Mouse (Mus musculus) layer of hippocampus, adult 2 months (tissue): ENCODE results near the gene Slit3. TPM values are rescaled to one million over a fixed set of nuclear protein-coding genes. Genes with fewer than 3 reads are reported as not detected.

ENCODE experiments used
- DNase-seq, 2 experiments: peaks; one replicate each; pipeline ENCODE4 v3.0.0; 2022; ENCODE audit warnings: low spot score in 2 of 2
- H3K27ac ChIP-seq: fragments of 200-600 bp; 2 replicates; pipeline ENCODE4 v1.8.1; 2022
- H3K4me3 ChIP-seq: fragments of 200-600 bp; 2 replicates; pipeline ENCODE4 v1.8.1; 2022; ENCODE audit warnings: mild to moderate bottlenecking
- CTCF ChIP-seq: fragments of 200-600 bp; conservative IDR thresholded peaks from 2 replicates; pipeline ENCODE4 v1.8.1; 2022; ENCODE audit warnings: antibody characterized with exemption, mild to moderate bottlenecking, moderate library complexity
- total RNA-seq, 2 experiments: library from RNA; stranded (reverse); gene quantifications; 2 replicates each; pipeline ENCODE4 v1.2.3; 2021

Slit3 gene
- total RNA-seq, 2 experiments from 2014 or later: 98.9 to 106 TPM

DNA sequence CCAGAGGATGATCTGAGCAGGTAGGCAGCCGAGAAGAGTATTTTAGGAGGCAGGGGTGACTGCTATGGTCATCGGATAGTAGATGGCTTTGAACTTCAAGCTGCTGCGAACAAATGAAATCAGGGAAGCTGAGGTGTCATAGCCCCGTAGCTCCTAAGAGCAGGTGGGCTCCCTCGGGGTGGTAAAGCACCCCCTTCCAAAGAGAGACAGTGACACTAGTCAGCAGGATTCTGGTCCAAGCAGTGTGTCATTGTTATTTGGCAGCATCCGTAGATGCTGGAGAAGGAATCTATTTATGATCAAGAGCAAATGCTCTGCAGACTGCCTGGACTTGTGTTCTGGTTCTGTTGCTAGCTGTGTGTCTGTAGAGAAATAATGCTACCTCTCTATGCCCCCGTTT lies 154.3 kb downstream of the Slit3 start:
- TF ChIP-seq CTCF: no peak
- DNase-seq: peak in 1 of 2 experiments; percentile 58
- H3K27ac ChIP-seq: peak overlapping the region; percentile 92
- H3K4me3 ChIP-seq: no peak overlapping the region

DNA sequence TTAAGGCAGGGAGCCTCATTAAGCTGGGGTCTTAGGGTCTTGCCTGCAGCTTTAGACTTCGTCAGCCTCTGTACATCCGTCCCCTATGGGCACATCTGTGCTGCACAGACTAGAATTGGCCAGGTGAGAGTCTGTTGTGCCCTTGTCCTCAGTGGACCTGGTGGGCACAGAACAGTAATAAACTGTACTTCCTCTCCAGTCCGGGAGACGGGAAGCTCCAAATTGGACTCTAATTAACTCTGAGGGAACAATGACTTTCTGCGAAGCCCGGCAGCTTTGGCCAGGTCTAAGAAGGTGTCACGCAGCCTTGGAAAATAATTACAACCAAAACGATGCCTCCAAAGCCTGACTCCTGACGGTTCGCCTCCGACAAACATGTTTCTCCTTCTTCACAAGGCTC lies 155.0 kb downstream of the Slit3 start:
- DNase-seq: no peak
- H3K27ac ChIP-seq: peak overlapping the region; percentile 92
- H3K4me3 ChIP-seq: no peak overlapping the region
- TF ChIP-seq CTCF: no peak

DNA sequence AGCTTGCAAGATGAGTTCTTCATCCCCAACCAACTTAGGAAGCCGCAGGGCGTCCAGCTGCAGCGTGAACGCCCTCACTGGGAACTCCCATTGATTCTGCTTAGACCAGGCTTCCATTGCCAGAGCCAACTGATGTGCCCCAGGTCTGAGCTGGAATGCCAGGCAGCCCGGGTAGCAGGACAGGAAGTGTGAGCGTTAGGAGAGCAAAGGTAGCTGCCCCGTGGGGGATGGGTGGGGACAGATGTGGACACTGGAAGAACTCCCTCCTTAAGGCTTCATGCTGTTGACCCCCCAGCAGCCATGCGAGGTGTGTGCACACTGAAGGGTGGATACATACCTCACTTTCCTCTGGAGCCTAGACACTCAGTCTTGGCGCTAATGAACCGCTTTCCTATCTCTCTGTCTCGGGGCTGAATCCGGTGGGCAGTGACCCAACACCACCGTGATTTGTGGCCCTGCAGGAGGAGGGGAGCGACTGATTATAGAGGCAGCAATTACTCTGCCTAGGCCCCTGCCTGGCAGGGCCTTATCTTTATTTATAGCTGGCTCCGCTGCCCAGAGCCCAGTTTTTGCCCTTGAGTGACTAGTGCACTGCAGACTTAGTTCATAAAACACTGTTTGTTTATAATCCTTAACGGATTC lies 157.2 kb downstream of the Slit3 start:
- TF ChIP-seq CTCF: no peak
- no peak for DNase-seq
- Histone ChIP-seq H3K27ac (peak overlapping the region; percentile 64), H3K4me3 (no peak overlapping the region)

DNA sequence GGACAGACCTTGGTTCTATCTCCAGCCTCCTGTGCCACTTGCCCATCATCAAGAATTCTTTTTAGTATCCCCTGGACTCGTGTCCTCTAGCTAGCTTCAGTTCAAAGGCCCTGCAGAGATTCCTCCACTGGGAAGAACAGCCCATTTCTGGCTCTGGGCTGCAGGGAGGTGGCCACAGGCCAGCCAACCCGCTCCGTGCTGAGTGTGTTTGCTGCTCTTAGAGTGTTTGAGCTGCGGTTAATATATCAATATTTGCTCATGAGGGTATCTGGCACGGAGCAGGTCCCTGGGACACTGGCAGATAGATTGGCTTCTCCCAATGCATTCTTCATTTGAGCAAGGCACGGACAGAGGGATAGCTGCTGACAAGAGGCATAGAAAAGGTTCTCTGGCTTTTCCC lies 159.8 kb downstream of the Slit3 start:
- TF ChIP-seq CTCF: no peak
- H3K4me3 ChIP-seq: no peak overlapping the region
- peak overlapping the region; percentile 87 for H3K27ac ChIP-seq
- no peak for DNase-seq

DNA sequence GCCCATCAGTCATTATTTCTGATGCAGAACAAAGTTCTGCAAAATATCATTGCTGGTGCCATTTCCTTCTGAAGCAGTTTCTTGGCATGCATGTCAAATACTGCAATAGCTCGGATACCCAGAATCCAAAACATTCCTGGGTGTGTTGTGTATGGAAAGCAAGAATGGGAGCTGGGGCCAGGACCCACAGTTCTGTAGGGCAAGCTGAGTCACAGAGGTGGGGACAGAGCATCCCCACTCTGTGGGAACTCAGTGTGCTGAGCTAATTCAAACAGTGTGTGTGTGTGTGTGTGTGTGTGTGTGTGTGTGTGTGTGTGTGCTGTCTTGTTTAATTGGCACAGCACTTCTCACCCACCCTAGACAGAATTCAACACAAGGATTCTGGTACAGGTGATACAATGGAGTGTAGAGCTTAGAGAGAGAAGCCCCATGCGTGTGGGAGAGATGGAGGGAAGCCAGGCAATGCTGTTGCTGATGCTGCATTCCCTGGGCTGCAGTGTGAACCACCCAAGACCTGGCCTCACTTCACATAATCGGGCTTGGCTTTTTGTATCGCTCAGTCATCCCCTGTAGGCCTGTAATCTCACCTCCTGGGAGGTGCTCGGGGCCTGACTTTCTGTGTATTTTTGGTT lies 161.1 kb downstream of the Slit3 start:
- no peak for DNase-seq
- Histone ChIP-seq H3K4me3 (no peak overlapping the region), H3K27ac (peak overlapping the region; percentile 87)
- no peak for TF ChIP-seq CTCF

DNA sequence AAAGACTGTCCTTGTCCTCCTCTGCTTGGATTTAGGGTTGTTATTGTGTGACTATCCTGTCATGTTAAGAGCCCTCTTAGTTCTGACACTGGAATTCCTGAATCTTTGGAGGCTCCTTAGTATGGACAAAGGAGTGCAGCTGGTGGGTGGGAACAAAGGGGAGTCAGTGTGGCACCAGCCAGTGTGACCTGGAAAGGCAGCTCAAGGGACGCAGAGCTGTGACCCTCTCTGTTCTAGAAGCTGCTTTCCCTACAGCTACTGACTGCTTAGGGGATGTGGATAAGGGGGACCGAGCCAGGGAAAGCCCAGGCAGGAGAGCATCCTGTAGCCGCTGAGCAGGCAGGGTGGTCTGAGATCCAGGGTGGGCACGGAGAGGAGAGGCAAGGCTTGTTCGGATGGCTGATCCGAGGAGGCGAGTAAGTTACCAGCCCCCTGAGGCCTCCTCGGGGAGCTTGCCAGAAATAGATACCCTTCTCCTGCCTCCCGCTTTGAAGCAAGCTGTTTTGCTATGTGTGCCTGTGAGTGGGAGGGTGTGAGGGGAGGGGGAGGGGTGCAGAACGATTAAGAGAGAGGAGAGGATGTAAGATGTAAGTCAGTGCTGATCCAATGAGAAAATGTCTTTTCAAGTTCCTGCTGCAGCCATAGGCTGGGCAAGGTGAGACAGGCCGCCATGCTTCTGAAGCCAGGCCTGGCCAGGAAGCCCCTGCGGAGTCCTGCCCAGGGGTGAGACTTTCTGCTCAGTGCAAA lies 162.0 kb downstream of the Slit3 start:
- Histone ChIP-seq H3K4me3 (no peak overlapping the region), H3K27ac (peak overlapping the region; percentile 87)
- TF ChIP-seq CTCF: no peak
- DNase-seq: peak; percentile 48 to 62

DNA sequence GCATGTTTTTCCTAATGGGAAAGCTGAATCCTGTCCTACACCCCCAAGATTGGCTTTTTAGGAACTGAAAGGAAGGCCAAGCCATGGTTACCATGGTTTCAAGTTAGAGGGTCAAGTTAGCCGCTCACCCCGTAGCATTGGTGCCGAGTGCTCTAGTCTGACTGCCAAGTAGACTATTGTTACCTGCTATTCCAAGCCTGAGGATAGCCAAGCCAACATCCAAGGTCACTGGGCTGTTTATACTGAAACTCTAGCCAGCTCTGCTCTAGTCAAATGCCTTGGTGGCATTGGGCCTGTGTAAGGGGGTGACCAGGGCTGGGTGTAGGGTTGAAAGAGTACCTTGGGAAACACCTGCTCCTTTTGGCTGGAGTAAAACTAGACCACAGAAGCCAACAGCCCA lies 162.7 kb downstream of the Slit3 start:
- no peak for TF ChIP-seq CTCF
- no peak for DNase-seq
- no peak overlapping the region for H3K4me3 ChIP-seq
- peak overlapping the region; percentile 87 for H3K27ac ChIP-seq

DNA sequence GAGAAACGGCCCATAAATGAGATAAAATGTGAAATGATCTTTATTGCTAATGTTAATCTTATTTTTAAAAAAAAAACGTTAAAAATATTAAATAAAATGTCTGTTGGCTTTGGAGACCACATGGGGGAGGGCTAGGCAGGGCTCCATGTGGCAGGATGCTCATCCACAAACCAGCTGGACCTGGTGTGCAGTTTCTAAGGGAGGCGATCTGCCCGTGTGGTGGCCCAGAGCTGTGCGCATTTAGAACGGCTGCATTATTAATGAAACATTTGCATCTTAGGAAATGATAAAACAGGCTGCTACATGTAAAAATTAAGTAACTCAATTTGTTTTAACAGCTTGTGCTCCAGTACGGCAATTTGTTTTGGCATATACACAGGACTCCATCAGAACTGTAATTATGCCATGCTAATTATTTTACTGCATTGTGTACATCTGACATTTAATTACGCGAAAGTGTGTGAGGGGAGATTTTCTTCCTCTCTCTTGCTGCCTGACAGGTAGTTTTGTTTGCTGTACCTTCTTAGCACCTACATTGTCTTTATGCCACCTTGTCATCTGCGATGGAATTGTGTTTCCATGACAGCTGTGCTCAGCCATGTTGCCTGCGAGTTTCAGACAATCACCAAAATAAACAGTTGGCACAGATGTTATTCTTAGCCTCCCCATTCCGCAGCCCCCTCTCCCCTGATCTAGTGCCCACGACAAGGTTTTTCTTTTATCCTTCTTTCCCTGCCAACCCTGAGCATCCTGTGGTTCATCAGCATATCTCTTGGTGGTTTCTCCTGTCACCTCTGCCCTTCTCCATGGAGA lies 165.8 kb downstream of the Slit3 start:
- Histone ChIP-seq H3K27ac (peak overlapping the region; percentile 84), H3K4me3 (no peak overlapping the region)
- no peak for DNase-seq
- peak; percentile 17 for TF ChIP-seq CTCF

DNA sequence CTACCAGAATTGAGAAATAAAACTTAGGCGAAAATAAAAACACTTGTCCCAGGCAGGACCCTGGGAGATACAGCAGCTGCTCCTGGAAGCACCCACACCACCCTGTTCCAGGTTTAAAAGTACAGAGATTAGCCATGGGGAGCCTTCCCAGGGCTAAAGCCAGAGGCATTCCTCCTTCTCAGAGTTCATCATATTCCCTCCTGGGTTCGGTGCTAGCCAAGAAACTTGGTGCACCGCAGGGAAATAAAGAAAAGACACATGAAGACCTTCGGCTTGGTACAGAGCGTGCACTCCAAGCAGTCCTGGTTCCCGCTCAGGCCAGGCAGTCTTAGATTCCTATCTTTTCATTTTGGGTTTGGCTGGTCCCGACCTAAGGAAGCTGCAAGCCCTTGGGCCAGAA lies 167.0 kb downstream of the Slit3 start:
- Histone ChIP-seq H3K27ac (peak overlapping the region; percentile 79), H3K4me3 (no peak overlapping the region)
- no peak for DNase-seq
- no peak for TF ChIP-seq CTCF

DNA sequence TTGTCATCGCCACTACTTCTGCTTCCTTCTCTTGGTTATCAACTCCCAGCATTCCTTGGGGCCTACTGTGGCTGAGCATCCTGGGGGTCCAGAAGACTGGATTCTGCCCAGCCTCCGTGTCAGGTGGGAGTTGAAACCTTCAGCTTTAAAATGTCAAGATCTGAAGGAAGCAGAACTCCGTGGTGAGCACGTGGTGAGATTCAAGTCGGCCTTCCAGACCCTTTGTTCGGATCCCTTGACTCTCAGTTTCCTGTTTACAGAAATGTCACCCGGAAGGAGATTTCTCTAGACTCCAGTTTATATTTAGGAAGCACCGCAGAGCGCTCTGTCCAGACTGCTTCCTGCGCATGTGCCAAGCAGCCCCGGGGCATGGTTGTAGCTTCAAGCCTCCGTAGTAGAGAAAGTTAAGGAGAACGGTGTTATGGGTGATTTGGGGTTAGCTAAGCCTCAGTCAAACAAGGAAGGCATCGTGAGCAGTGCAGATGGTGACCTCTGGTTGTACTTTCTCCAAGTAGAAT lies 167.8 kb downstream of the Slit3 start:
- Histone ChIP-seq H3K27ac (peak overlapping the region; percentile 79), H3K4me3 (no peak overlapping the region)
- DNase-seq: no peak
- TF ChIP-seq CTCF: no peak

DNA sequence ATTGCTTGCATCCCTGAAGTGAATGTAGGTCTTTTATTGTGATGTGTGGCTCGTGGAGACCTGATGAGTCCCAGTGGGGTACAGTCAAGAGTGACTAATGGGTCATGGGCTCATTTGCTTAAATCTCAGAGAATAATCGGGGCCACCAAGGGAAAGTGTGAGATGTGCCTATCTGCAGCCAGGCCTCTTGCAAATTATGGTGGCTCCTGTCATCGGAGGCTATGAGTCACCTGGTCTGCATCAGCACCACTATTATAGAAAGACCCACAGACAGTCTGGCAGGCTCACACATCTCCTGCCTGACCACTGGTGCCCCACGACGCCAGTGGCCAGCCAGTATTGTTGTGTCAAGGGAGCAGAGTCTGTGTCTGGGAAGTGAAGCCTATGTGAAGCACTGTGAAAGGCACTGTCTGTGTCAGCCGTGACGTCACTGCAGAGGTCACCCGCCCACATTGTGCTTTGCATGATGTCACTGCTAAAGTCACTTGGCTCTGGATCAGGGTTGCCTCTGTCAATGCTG lies 171.3 kb downstream of the Slit3 start:
- no peak for DNase-seq
- Histone ChIP-seq H3K4me3 (no peak overlapping the region), H3K27ac (no peak overlapping the region; the same call in 1 of the 2 replicates)
- TF ChIP-seq CTCF: no peak

DNA sequence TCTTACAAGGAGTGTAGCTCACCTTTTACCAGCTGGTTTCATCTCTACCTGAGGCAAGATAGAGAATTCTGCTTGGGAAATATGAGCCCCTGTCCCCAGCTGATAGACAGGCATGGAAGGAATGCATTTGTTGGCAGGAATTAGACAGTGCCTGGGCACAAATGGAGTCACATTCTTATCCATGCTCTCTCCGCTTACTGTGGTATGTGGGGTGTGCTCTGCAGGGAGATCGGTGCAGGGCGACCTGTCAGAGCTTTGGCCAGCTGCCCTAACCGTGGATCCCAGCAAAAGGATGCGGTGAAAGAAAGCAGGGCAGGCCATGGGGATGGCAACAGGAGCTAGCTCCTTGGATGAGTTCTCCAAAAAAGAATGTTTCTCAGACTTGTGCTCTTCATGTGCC lies 172.2 kb downstream of the Slit3 start:
- H3K27ac ChIP-seq: peak overlapping the region; percentile 18; the same call in 1 of the 2 replicates
- H3K4me3 ChIP-seq: no peak overlapping the region
- no peak for DNase-seq
- no peak for TF ChIP-seq CTCF
